Mouse (Mus musculus) heart, adult 2 months (tissue): ENCODE measurements around the gene Prcd.
"Not testable (repeated sequence)": the region's sequence is repeated elsewhere in the genome, so short reads cannot be mapped to it uniquely, and the experiment has no call there.

Experiments used
- CTCF ChIP-seq: fragments of 200-600 bp; IDR thresholded peaks from 2 replicates; pipeline ENCODE4 v1.8.1; 2022; ENCODE audit warnings: antibody characterized with exemption, mild to moderate bottlenecking, moderate library complexity
- POLR2A ChIP-seq: fragments of 200-500 bp; IDR thresholded peaks from 2 replicates; pipeline ENCODE4 v1.6.1; 2011; ENCODE audit warnings: mild to moderate bottlenecking, low read depth, low read length, control low read depth; ENCODE audit not compliant: insufficient read depth

DNA sequence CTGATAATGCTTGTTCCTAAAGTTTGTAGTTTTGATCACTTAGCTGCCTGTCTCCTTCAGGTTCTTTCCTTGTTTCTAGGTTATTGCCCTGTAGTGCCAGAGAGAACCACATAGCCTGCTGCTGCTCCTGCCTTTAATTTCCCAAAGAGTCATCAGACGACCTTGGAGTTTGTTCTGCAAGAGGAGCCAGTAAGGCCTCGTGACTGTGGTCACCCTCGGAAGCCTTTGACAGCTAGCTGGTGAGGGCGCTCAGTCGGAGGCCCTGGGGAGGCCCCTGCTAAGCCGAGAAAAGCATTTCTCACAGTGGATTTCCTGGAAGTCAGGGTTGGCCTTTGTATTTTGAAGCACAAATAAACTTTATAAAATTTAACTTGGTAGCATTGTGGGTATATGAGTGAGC lies 22.1 kb downstream of the Prcd start:
- TF ChIP-seq POLR2A, CTCF: not testable (repeated sequence)
